Mouse (Mus musculus) heart, embryonic 14.5 days (tissue): ENCODE data around the gene Obox6. TPM values are rescaled to one million over a fixed set of nuclear protein-coding genes. Genes with fewer than 3 reads are reported as not detected.

Source experiments
- polyA plus RNA-seq: library from polyadenylated mRNA; unstranded; fragments of >200 nt; fragmentation: Nextera tagmentation; extraction: Ambion mirVana; gene quantifications from 2 replicates; pipeline ENCODE4 v1.2.1, GENCODE M21; 2014

The Obox6 gene
- polyA plus RNA-seq, 1 experiment from 2014 or later, result not detected

Other genes with a start within 250 kb of the Obox6 start
- not detected in 2 replicates for gene Obox3, start 199.8 kb downstream of the Obox6 start, polyA plus RNA-seq
- gene Obox5, start 89.5 kb downstream of the Obox6 start, polyA plus RNA-seq, result not detected in 2 replicates
- gene Crx, start 40.3 kb upstream of the Obox6 start, polyA plus RNA-seq, result not detected in 2 replicates
- gene Crxos, start 42.9 kb upstream of the Obox6 start, polyA plus RNA-seq, result not detected in 2 replicates
- gene Selenow, start 82.7 kb upstream of the Obox6 start, polyA plus RNA-seq, result 828 and 831 TPM in 2 replicates
- 120 and 121 TPM in 2 replicates for gene Nop53, start 106.4 kb upstream of the Obox6 start, polyA plus RNA-seq
- 37.4 and 43.5 TPM in 2 replicates for gene Ehd2, start 127.9 kb upstream of the Obox6 start, polyA plus RNA-seq
- 5.0 and 5.4 TPM in 2 replicates for gene Bicra, start 208.2 kb upstream of the Obox6 start, polyA plus RNA-seq
- not detected in 2 replicates for gene Zfp541, start 222.1 kb upstream of the Obox6 start, polyA plus RNA-seq